Mouse (Mus musculus) fat pad, adult 2 months (tissue): ENCODE measurements around the gene Tapbp.

Experiments
- DNase-seq: peaks from one replicate; pipeline ENCODE4 v3.0.0-alpha.2; 2011; ENCODE audit warnings: low read depth, low spot score; ENCODE audit errors: extremely low read depth

Gene Tapbp

GRCm38 (mm10) chr17:33920282-33921097 lies 4.8 kb downstream of the Tapbp start:
- no peak for DNase-seq

GRCm38 (mm10) chr17:33921361-33921760 lies 5.7 kb downstream of the Tapbp start:
- DNase-seq = no peak

DNA sequence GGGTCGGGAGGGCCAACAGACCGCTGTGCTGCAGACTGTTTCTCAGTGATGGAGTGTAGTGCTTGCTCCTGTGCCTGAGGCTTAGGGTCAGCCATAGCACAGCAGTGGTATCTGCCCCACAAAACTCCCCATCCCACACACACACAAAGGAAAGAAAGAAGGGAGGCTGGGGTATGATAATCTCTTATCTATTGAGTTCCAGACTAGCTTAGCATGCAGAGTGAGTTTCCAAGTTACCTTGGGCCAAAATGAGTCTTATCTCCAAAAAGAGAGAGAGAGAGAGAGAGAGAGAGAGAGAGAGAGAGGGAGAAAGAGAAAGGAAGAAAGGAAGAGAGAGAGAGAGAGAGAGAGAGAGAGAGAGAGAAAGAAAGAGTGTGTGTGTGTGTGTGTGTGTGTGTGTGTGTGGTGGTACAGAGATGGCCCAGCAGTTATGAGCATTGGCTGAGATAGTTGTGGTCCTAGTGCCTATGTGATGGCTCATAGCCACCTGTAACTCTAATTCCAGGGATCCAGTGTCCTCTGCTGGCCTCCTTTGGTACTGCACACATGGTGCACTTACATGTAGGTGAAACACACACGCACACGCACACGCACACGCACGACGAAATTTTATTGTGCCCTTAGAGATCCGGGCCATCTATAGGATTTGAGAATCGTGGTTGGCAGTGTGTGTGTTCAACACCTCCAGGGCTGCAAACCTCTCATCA lies 9.0 kb downstream of the Tapbp start:
- no peak for DNase-seq

DNA sequence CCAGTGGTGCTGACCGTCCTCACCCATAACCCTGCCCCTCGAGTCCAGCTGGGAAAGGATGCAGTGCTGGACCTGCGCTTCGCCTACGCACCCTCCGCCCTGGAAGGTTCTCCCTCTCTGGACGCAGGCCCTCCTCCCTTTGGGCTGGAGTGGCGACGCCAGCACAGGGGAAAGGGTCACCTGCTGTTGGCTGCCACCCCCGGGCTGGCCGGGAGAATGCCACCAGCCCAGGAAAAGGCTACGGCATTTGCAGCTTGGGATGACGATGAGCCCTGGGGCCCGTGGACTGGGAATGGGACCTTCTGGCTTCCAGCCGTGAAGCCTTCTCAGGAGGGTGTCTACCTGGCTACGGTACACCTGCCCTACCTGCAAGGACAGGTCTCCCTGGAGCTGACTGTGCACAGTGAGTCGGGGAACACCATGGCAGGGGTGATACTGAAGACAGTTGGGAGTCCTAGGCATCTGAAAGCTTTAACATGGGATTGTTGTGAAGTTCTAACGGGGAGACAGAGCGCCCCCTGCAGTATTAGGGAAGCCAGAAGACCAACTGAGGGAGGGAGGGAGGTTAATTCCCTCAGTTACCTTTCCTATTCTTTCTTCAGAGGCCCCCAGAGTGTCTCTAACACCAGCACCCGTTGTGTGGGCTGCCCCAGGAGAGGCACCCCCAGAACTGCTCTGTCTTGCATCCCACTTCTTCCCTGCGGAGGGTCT lies 9.9 kb downstream of the Tapbp start:
- DNase-seq = no peak

DNA sequence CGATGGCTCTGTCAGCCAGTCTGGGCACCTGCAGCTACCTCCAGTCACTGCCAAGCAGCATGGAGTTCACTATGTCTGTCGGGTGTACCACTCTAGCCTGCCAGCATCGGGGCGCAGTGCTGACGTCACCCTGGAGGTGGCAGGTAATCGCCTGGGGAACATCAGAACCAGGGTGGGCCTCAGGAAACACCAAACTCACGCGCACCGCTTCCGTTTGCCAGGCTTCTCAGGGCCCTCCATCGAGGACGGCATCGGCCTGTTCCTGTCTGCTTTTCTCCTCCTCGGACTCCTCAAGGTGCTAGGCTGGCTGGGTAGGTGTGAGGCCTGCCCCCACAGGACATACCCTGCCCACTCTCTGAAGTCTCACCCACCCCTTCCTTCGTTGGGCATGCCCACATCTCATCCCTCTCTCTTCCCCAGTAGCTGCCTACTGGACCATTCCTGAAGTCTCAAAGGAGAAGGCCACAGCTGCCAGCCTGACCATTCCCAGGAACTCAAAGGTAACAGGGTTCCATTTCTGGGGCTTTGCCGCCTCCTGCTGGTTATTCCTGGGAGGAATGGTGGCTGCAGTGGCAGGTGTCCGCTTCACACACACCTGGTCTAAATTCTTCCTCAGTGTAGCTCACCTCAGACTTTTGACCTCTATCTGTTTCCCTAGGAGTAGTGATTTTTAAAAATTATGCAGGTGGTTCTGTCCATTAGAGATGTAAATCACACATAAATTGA lies 10.7 kb downstream of the Tapbp start:
- no peak for DNase-seq

GRCm38 (mm10) chr17:33928251-33928947 lies 12.7 kb downstream of the Tapbp start:
- DNase-seq = no peak

GRCm38 (mm10) chr17:33929371-33930279 lies 13.9 kb downstream of the Tapbp start, which contains the start of gene Rgl2:
TSS of gene Rgl2 (plus strand) at chr17:33929543.
- DNase-seq = no peak

- peak; percentile 64 for DNase-seq
Observed at GRCm38 (mm10) chr17:33930280-33931158, 14.8 kb downstream of the Tapbp start.

GRCm38 (mm10) chr17:33931159-33931866 lies 15.6 kb downstream of the Tapbp start:
- no peak for DNase-seq

- DNase-seq = no peak
Observed at GRCm38 (mm10) chr17:33931947-33932346, 16.2 kb downstream of the Tapbp start.

GRCm38 (mm10) chr17:33932448-33932847 lies 16.7 kb downstream of the Tapbp start:
- no peak for DNase-seq

GRCm38 (mm10) chr17:33932970-33933369 lies 17.3 kb downstream of the Tapbp start:
- no peak for DNase-seq

- DNase-seq = no peak
Observed at GRCm38 (mm10) chr17:33935422-33936055, 19.8 kb downstream of the Tapbp start.

DNA sequence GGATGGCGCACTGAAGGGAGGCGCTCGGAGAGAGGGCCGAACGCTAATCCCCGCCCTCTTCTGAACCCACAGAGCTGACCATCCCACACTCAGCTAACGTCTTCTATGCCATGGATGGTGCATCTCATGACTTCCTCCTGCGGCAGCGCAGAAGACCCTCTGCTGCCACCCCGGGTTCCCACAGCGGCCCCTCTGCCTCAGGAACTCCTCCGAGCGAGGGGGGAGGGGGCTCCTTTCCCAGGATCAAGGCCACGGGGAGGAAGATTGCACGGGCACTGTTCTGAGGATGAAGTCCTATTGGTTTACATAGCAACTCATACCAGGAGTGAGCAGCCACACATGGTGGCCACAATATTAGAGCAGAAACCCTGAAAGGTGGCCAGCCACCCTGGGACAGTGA lies 21.3 kb downstream of the Tapbp start:
- no peak for DNase-seq

DNA sequence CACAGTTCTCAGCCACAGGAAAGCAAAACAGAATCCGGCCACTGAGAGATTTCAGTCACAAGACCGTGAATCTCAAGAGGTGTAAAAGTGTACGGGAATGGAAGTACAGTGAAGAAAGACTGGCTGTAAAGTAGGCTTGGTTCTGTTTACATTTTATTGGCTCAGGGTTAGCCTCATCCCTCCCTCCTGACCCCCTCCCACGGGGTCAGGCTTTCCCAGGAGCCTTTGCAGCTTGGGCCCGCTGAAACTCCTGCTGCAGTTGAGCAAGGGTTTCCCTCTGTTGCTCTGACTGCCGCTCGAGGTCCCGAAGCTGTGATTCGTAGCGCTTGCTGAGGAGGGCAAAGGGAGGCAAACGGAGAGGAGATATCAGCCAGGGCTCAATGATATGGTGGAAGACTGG lies 23.1 kb downstream of the Tapbp start:
- no peak for DNase-seq

GRCm38 (mm10) chr17:33940206-33940805 lies 24.6 kb downstream of the Tapbp start, which contains the start of the genes Pfdn6 and Wdr46:
TSS of gene Pfdn6 (minus strand) at chr17:33940343.
TSS of gene Wdr46 (plus strand) at chr17:33940660.
- peak; percentile 68 for DNase-seq

DNA sequence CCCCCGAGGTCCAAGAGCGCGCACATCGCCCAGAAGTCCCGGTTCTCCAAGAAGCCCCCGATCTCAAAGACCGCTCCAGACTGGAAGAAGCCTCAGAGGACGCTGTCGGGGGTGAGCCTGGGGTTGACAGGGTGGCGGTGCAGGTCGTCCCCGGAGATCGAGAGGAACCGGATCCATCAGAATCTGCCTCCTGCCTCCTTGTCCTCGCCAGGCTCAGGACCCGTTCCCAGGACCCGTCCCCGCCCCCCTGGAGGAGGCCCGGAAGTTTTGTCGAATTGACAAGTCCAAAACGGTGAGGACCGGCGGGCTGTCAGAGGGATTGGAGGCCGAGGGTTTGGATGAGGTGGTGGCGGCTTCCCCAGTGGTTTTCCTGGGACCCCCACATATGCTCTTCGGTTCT lies 25.3 kb downstream of the Tapbp start:
- DNase-seq = no peak
